Mouse (Mus musculus): ENCODE data around the gene Fuca1.

- no peak for TF ChIP-seq POLR2A (IDR thresholded peaks at IDR 0.05; ENCODE audit: borderline replicate concordance, extremely low read depth, insufficient read depth, insufficient read length, poor library complexity, severe bottlenecking)
- TF ChIP-seq CTCF (IDR thresholded peaks at IDR 0.05; ENCODE audit: borderline replicate concordance, extremely low read depth, insufficient read depth, insufficient read length): no peak
Measured at GRCm38 (mm10) chr4:135984556-135984955, 64.0 kb downstream of the Fuca1 start.
